Mouse (Mus musculus): ENCODE data around the gene Gyg. TPM values are rescaled to one million over a fixed set of nuclear protein-coding genes. Genes with fewer than 3 reads are reported as not detected.
A peak's percentile ranks its signal among the peaks of the same experiment; 100 is the strongest.
"Not testable (repeated sequence)": the region's sequence is repeated elsewhere in the genome, so short reads cannot be mapped to it uniquely, and the experiment has no call there.

The Gyg gene
- polyA plus RNA-seq, 1 experiment from 2014 or later, result 47.4 TPM

GRCm38 (mm10) chr3:20129491-20129890 is 25.6 kb downstream of the Gyg start:
- Histone ChIP-seq H3K9me3 (no peaks in the 10 kb centered on the region), H3K9ac (no peak overlapping the region), H3K4me1 (replicated peaks) (no peaks in the 10 kb centered on the region), H3K4me2 (replicated peaks) (no peak overlapping the region), H3K27me3 (replicated peaks) (no peaks in the 10 kb centered on the region), H3K4me3 (replicated peaks) (no peak overlapping the region), H3K36me3 (no peaks in the 10 kb centered on the region), H3K27ac (no peak overlapping the region)
- WGBS, result 89% methylated on average over 5 of the region's 5 CpGs
- ATAC-seq, result no peak

- no peak overlapping the region for H3K9ac ChIP-seq
- no peak overlapping the region for H3K4me2 ChIP-seq (replicated peaks)
- no peak overlapping the region for H3K4me3 ChIP-seq (replicated peaks)
- no peaks in the 10 kb centered on the region for H3K36me3 ChIP-seq
- no peaks in the 10 kb centered on the region for H3K4me1 ChIP-seq (replicated peaks)
- no peak for ATAC-seq
- H3K9me3 ChIP-seq, result no peaks in the 10 kb centered on the region
- 82% methylated on average over 2 of the region's 2 CpGs for WGBS
- H3K27me3 ChIP-seq (replicated peaks), result no peaks in the 10 kb centered on the region
- no peak overlapping the region for H3K27ac ChIP-seq
These were observed 28.0 kb downstream of the Gyg start for GRCm38 (mm10) chr3:20127047-20127595.

- H3K9ac ChIP-seq, result no peak overlapping the region
- no peak for ATAC-seq
- H3K9me3 ChIP-seq, result no peaks in the 10 kb centered on the region
- H3K4me1 ChIP-seq (replicated peaks), result no peaks in the 10 kb centered on the region
- H3K27me3 ChIP-seq (replicated peaks), result no peaks in the 10 kb centered on the region
- H3K4me2 ChIP-seq (replicated peaks), result no peak overlapping the region
- no peaks in the 10 kb centered on the region for H3K36me3 ChIP-seq
- H3K4me3 ChIP-seq (replicated peaks), result no peak overlapping the region
- 87% methylated on average over 5 of the region's 5 CpGs for WGBS
- H3K27ac ChIP-seq, result no peak overlapping the region
These were observed 29.5 kb downstream of the Gyg start for GRCm38 (mm10) chr3:20125604-20126003.

DNA sequence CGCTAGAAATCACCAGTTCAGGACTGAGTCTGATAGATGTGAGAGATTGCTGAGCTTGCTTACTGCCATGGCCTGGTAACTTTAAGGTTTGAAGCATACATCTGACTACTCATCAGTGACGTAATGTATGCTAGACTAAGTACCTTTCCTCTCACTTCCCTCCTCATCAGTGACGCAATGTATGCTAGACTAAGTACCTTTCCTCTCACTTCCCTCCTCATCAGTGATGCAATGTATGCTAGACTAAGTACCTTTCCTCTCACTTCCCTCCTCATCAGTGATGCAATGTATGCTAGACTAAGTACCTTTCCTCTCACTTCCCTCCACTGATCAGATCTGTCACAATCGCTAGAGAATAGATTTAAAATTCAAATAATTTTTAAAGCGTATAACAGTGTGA is 33.5 kb downstream of the Gyg start:
- H3K27me3 ChIP-seq (replicated peaks); H3K36me3 ChIP-seq; H3K9ac ChIP-seq; H3K27ac ChIP-seq; H3K4me1 ChIP-seq (replicated peaks); H3K4me2 ChIP-seq (replicated peaks); H3K9me3 ChIP-seq; ATAC-seq; H3K4me3 ChIP-seq (replicated peaks): not testable (repeated sequence)
- 94% methylated on average over 5 of the region's 5 CpGs for WGBS

- Histone ChIP-seq H3K4me1 (replicated peaks) (no peaks in the 10 kb centered on the region), H3K9ac (no peak overlapping the region), H3K27ac (no peak overlapping the region), H3K36me3 (no peaks in the 10 kb centered on the region), H3K27me3 (replicated peaks) (no peaks in the 10 kb centered on the region), H3K9me3 (no peaks in the 10 kb centered on the region), H3K4me2 (replicated peaks) (no peak overlapping the region), H3K4me3 (replicated peaks) (no peak overlapping the region)
- 0 out of 2 replicates have a peak, but pooled peaks have one; percentile 10 for ATAC-seq
- 74% methylated on average over 4 of the region's 4 CpGs for WGBS
These were observed 35.4 kb downstream of the Gyg start for GRCm38 (mm10) chr3:20119686-20120244.

DNA sequence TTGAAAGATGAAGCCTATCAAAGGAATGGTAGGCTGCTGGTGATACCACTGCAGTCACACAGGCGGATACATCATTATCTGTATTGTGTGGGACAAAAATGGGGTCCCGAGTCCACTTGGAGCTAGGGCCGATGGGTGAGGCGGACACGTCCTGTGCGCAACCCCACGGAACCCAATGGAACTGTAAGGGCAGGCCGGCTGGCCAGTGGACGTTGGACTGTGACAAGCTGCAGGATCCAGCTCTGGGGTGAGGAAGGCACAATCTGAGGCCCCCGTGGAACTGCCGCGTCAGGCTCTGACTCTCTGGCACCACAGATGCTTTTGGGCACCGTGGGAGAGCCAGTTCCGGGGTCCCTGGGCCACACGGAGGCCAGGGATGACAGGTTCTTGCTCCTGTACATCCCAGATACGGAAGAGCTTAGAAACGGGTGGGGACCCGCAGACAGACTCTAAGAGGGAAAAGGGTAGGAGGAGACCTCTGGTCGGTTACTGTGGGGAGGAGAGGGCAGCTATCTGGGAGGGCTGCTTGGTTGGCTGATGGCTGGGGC is 36.0 kb downstream of the Gyg start:
- no peak overlapping the region for H3K27ac ChIP-seq
- no peaks in the 10 kb centered on the region for H3K27me3 ChIP-seq (replicated peaks)
- no peak overlapping the region for H3K4me3 ChIP-seq (replicated peaks)
- no peaks in the 10 kb centered on the region for H3K36me3 ChIP-seq
- ATAC-seq, result no peak
- no peaks in the 10 kb centered on the region for H3K9me3 ChIP-seq
- H3K4me2 ChIP-seq (replicated peaks), result no peak overlapping the region
- 93% methylated on average over 19 of the region's 19 CpGs for WGBS
- no peaks in the 10 kb centered on the region for H3K4me1 ChIP-seq (replicated peaks)
- H3K9ac ChIP-seq, result no peak overlapping the region

- 92% methylated on average over 2 of the region's 2 CpGs for WGBS
- no peak overlapping the region for H3K27ac ChIP-seq
- ATAC-seq, result no peak
- H3K27me3 ChIP-seq (replicated peaks), result no peaks in the 10 kb centered on the region
- H3K9ac ChIP-seq, result no peak overlapping the region
- H3K36me3 ChIP-seq, result peaks cover 4% of the 10 kb centered on the region; the same call in 1 of the 2 replicates
- no peaks in the 10 kb centered on the region for H3K9me3 ChIP-seq
- no peak overlapping the region for H3K4me2 ChIP-seq (replicated peaks)
- no peaks in the 10 kb centered on the region for H3K4me1 ChIP-seq (replicated peaks)
- H3K4me3 ChIP-seq (replicated peaks), result no peak overlapping the region
These were observed 43.2 kb downstream of the Gyg start for GRCm38 (mm10) chr3:20111913-20112312.

- Histone ChIP-seq H3K4me2 (replicated peaks) (no peak overlapping the region), H3K4me1 (replicated peaks) (no peaks in the 10 kb centered on the region), H3K36me3 (peaks cover 4% of the 10 kb centered on the region; the same call in 1 of the 2 replicates), H3K4me3 (replicated peaks) (no peak overlapping the region), H3K27me3 (replicated peaks) (no peaks in the 10 kb centered on the region), H3K9ac (no peak overlapping the region), H3K9me3 (no peaks in the 10 kb centered on the region), H3K27ac (no peak overlapping the region)
- no peak for ATAC-seq
- 93% methylated on average over 5 of the region's 5 CpGs for WGBS
These were observed 46.2 kb downstream of the Gyg start for GRCm38 (mm10) chr3:20108881-20109280.

GRCm38 (mm10) chr3:20104776-20105175 is 50.3 kb downstream of the Gyg start:
- Histone ChIP-seq H3K36me3 (no peaks in the 10 kb centered on the region), H3K9ac (no peak overlapping the region), H3K4me2 (replicated peaks) (no peak overlapping the region), H3K9me3 (no peaks in the 10 kb centered on the region), H3K27ac (no peak overlapping the region), H3K27me3 (replicated peaks) (no peaks in the 10 kb centered on the region), H3K4me1 (replicated peaks) (no peaks in the 10 kb centered on the region), H3K4me3 (replicated peaks) (no peak overlapping the region)
- ATAC-seq, result no peak
- WGBS, result 80% methylated on average over 2 of the region's 2 CpGs

DNA sequence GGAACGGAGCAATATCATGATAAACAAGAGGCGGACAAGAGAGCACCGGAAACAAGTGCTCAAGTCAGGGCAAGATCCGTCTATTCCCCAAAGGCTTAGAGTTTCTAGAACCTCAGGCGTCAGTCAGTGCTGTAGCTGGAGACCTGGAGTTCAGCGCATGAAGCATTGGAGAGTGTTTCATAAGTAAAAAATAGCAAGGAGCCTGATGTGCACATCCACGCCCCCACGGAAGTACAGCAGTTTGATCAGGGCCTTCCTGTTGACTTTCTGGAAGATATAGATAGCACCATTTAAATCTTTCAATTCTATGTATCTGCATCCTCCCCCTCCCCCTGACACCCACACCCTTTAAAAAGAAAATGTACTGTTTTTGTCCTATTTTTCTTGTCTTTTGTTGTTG is 50.8 kb downstream of the Gyg start:
- no peak overlapping the region for H3K4me3 ChIP-seq (replicated peaks)
- no peaks in the 10 kb centered on the region for H3K27me3 ChIP-seq (replicated peaks)
- no peaks in the 10 kb centered on the region for H3K36me3 ChIP-seq
- no peak overlapping the region for H3K9ac ChIP-seq
- H3K4me1 ChIP-seq (replicated peaks), result no peaks in the 10 kb centered on the region
- 90% methylated on average over 8 of the region's 8 CpGs for WGBS
- no peaks in the 10 kb centered on the region for H3K9me3 ChIP-seq
- no peak overlapping the region for H3K27ac ChIP-seq
- no peak for ATAC-seq
- no peak overlapping the region for H3K4me2 ChIP-seq (replicated peaks)

- H3K4me3 ChIP-seq (replicated peaks), result no peak overlapping the region
- no peak for ATAC-seq
These were observed 51.3 kb downstream of the Gyg start for GRCm38 (mm10) chr3:20103830-20104229.

DNA sequence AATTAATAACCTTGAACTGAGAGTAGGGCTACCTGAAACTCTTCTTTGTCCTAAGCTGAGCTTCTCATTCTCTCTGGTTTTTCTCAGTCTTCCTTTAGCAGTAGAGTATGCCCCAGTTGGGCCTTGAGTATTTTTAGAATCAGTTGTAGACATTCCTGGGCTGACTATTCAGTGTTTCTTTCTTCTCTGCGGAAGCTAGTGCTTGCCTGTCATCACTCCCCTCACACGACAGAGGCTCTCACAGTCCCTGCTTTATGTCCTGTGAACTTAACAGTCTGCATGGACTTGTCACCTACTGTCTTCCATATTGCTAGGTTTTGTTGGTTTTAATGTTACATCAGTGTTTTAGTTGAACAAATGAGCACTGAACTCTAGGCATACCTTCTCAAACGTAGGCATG is 73.0 kb downstream of the Gyg start:
- Histone ChIP-seq H3K4me1 (replicated peaks) (no peaks in the 10 kb centered on the region), H3K4me3 (replicated peaks) (no peak overlapping the region), H3K36me3 (no peaks in the 10 kb centered on the region), H3K4me2 (replicated peaks) (no peak overlapping the region), H3K27me3 (replicated peaks) (no peaks in the 10 kb centered on the region), H3K9me3 (no peaks in the 10 kb centered on the region), H3K9ac (no peak overlapping the region), H3K27ac (no peak overlapping the region)
- 62% methylated on average over 3 of the region's 3 CpGs for WGBS
- no peak for ATAC-seq

More at GRCm38 (mm10) chr3:20103830-20104229, 51.3 kb downstream of the Gyg start:
- H3K27me3 ChIP-seq (replicated peaks), result no peaks in the 10 kb centered on the region
- no peaks in the 10 kb centered on the region for H3K4me1 ChIP-seq (replicated peaks)
- WGBS, result 66% methylated on average over 3 of the region's 3 CpGs
- H3K9me3 ChIP-seq, result no peaks in the 10 kb centered on the region
- no peak overlapping the region for H3K4me2 ChIP-seq (replicated peaks)
- H3K36me3 ChIP-seq, result no peaks in the 10 kb centered on the region
- no peak overlapping the region for H3K9ac ChIP-seq
- no peak overlapping the region for H3K27ac ChIP-seq
